Mouse (Mus musculus) brain, embryonic 14.5 days (tissue): Measurements from ENCODE around the gene Kpna1.

Source experiments
- CTCF ChIP-seq: fragments of 200-500 bp; IDR thresholded peaks from 2 replicates; pipeline ENCODE4 v1.5.1; 2012; ENCODE audit warnings: inconsistent platforms, mild to moderate bottlenecking, moderate library complexity, borderline replicate concordance; ENCODE audit not compliant: insufficient read depth, insufficient read length; ENCODE audit errors: extremely low read depth
- POLR2A ChIP-seq: fragments of 200-500 bp; IDR thresholded peaks from 2 replicates; pipeline ENCODE4 v1.6.1; 2012; ENCODE audit warnings: mild to moderate bottlenecking, inconsistent platforms, borderline replicate concordance; ENCODE audit not compliant: poor library complexity, insufficient read depth, insufficient read length, severe bottlenecking; ENCODE audit errors: extremely low read depth

DNA sequence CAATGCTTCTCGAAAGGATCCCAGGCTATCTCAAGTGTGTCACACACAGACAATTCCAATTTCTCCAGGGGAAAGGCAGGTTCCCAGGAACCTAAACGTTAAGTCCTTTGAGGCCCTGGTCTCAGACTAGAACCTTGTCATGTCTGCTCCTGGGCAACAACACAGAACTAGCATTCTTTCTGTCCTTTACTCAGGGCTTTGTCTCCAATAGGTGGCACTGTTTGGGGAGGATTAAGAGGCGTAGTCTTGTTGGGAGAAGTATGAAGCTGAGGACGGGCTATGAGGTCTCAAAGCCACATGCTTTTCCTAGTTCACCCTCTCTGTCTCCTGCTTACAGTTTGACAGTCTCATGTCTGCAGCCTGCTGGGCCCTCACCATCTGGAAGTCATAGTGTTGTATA lies 69.0 kb downstream of the Kpna1 start:
- TF ChIP-seq CTCF (no peak), POLR2A (no peak)
